Mouse (Mus musculus): ENCODE data around the gene Tpst1.

DNA sequence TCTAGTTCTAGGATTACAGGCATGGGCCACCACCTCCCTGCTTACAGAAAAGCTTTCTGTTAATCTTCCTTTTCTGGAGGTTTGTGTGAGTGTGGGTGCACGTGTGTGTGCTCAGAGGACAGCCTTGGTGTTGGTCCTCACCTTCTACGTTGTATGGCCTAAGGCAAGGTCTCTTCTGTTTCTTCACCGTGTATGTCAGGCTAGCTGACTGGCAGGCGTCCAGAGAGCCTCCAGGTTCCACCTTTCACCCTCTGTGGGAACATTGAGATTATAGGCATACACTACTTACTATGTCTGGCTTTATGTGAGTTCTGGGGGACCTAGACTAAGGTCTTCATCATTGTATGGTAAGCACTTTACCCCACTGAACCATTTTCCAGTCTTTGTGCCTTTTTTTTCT, 9.3 kb downstream of the Tpst1 start:
- TF ChIP-seq CTCF (IDR thresholded peaks at IDR 0.05; ENCODE audit: extremely low read depth, insufficient read depth, insufficient read length, insufficient replicate concordance) = no peak
- no peak for TF ChIP-seq POLR2A (IDR thresholded peaks at IDR 0.05; ENCODE audit: low read depth, low read length)

All from spleen, adult 2 months (tissue).